ENCODE assay signal across 8 mouse cellular contexts in genomic region chr1:180696626-180697352, GRCm38 (mm10). TPM values are rescaled to one million over a fixed set of nuclear protein-coding genes. Genes with fewer than 3 reads are reported as not detected.
A peak's percentile ranks its signal among the peaks of the same experiment; 100 is the strongest.
DNase-seq lines count a peak whose midpoint lies in the region; ATAC-seq and TF ChIP-seq lines count a peak whose summit lies in the region.

Gene Mixl1 (minus strand): TSS chr1:180697034.

- whole genome bisulfite sequencing in heart, embryonic 10.5 days, result under 1% methylated on average over 79 of the region's 79 CpGs
- 2% methylated on average over 79 of the region's 79 CpGs for WGBS in liver, embryonic 15.5 days (ENCODE audit: insufficient replicate concordance)

- peak within 1 kb of the TSS; percentile 65 for H3K4me3 ChIP-seq in heart, embryonic 10.5 days
- H3K4me3 ChIP-seq in liver, embryonic 15.5 days (replicated peaks), result peak within 1 kb of the TSS; percentile 46
- H3K4me3 ChIP-seq in testis, adult 2 months (ENCODE audit: control insufficient read depth, low read depth, low read length), result peak within 1 kb of the TSS; percentile 31

- peaks cover 60% of the 10 kb centered on the region for H3K27me3 ChIP-seq in heart, embryonic 10.5 days (ENCODE audit: insufficient read depth, poor library complexity, severe bottlenecking)
- H3K27me3 ChIP-seq in liver, embryonic 15.5 days, result peaks cover 62% of the 10 kb centered on the region
- no peaks in the 10 kb centered on the region for H3K27me3 ChIP-seq in testis, adult 2 months (ENCODE audit: control insufficient read depth, insufficient read depth, low read length)

- no peak for TF ChIP-seq POLR2A in brain, embryonic 14.5 days (IDR thresholded peaks at IDR 0.05; ENCODE audit: borderline replicate concordance, extremely low read depth, insufficient read depth, insufficient read length, poor library complexity, severe bottlenecking)
- no peak for TF ChIP-seq POLR2A in testis, adult 2 months (IDR thresholded peaks at IDR 0.05; ENCODE audit: control insufficient read depth, low read depth, low read length)

- no peak within 1 kb of the TSS for H3K9ac ChIP-seq in liver, embryonic 15.5 days

- 0 out of 2 replicates have a peak, but pooled peaks have one; percentile 15 for ATAC-seq in liver, embryonic 15.5 days (ENCODE audit: insufficient read depth)

- H3K4me2 ChIP-seq in liver, embryonic 15.5 days, result peak within 1 kb of the TSS; percentile 65

- H3K36me3 ChIP-seq in heart, embryonic 10.5 days, result peaks cover 3% of the 10 kb centered on the region; the same call in 1 of the 2 replicates
- peaks cover 4% of the 10 kb centered on the region; the same call in 1 of the 2 replicates for H3K36me3 ChIP-seq in liver, embryonic 15.5 days (replicated peaks)
- no peaks in the 10 kb centered on the region for H3K36me3 ChIP-seq in testis, adult 2 months (ENCODE audit: control insufficient read depth, insufficient read depth, low read length)

- H3K27ac ChIP-seq in heart, embryonic 10.5 days, result peak within 1 kb of the TSS; percentile 65
- H3K27ac ChIP-seq in liver, embryonic 15.5 days (replicated peaks), result no peak within 1 kb of the TSS
- H3K27ac ChIP-seq in testis, adult 2 months (ENCODE audit: control insufficient read depth, insufficient read depth, low read depth, low read length), result no peak within 1 kb of the TSS

- no peak for DNase-seq in heart, embryonic 10.5 days (ENCODE audit: low spot score)
- DNase-seq in heart, adult 11 months, result no peak
- peak; percentile 39 for DNase-seq in brain, embryonic 14.5 days (ENCODE audit: low read depth)
- peak; percentile 12 for DNase-seq in heart, postnatal 4 days
- DNase-seq in ovary, postnatal 10 days (ENCODE audit: low spot score), result no peak
- no peak for DNase-seq in right cerebral cortex, adult 2 months (ENCODE audit: low spot score in 2 of 2)

- TF ChIP-seq CTCF in brain, embryonic 14.5 days (IDR thresholded peaks at IDR 0.05; ENCODE audit: borderline replicate concordance, extremely low read depth, insufficient read depth, insufficient read length), result no peak
- no peak for TF ChIP-seq CTCF in testis, adult 2 months (IDR thresholded peaks at IDR 0.05; ENCODE audit: control insufficient read depth, insufficient read depth, insufficient replicate concordance, low read depth, low read length)

- peaks cover 10% of the 10 kb centered on the region for H3K4me1 ChIP-seq in heart, embryonic 10.5 days
- H3K4me1 ChIP-seq in liver, embryonic 15.5 days (replicated peaks), result peaks cover 6% of the 10 kb centered on the region
- peaks cover 2% of the 10 kb centered on the region; the same call in 1 of the 2 replicates for H3K4me1 ChIP-seq in testis, adult 2 months (ENCODE audit: control insufficient read depth, insufficient read depth, low read length)

- H3K9me3 ChIP-seq in heart, embryonic 10.5 days, result no peaks in the 10 kb centered on the region
- H3K9me3 ChIP-seq in liver, embryonic 15.5 days (replicated peaks), result no peaks in the 10 kb centered on the region

RNA-seq across cellular contexts. Expression of gene Mixl1, which starts in this region (rescaled TPM):
- polyA plus RNA-seq in heart, embryonic 10.5 days (2016; fragmentation: Nextera tagmentation; extraction: Ambion mirVana), result 0.26 and 0.62 TPM in 2 replicates
- 0.04 and 0.05 TPM in 2 replicates for polyA plus RNA-seq in brain, embryonic 14.5 days (2012; rRNA removed)
- not detected for total RNA-seq in heart, postnatal 4 days (2021)
- 0.23 and 0.33 TPM in 2 replicates for polyA plus RNA-seq in liver, embryonic 15.5 days (2015; fragmentation: Nextera tagmentation; extraction: Ambion mirVana)
- not detected in 2 replicates for polyA plus RNA-seq in testis, adult 2 months (2012; rRNA removed)

Comparison
In these comparisons a context has a peak if more than half of its experiments do, and no peak if none do; other contexts are left out.
1. Peak in DNase-seq in brain, embryonic 14.5 days; RNA of the gene not detected or under 1 TPM.
2. Peak in DNase-seq in heart, postnatal 4 days; RNA of the gene not detected or under 1 TPM.
3. Peak in ATAC-seq, H3K4me3 ChIP-seq and H3K4me2 ChIP-seq in liver, embryonic 15.5 days; RNA of the gene not detected or under 1 TPM.